Mouse (Mus musculus) forebrain, embryonic 11.5 days (tissue): ENCODE results near the gene Gan. TPM values are rescaled to one million over a fixed set of nuclear protein-coding genes. Genes with fewer than 3 reads are reported as not detected.

Experiments used
- ATAC-seq: fragments of 200-750 bp; cut with Nextera tagmentation; replicated peaks from 2 replicates; pipeline ENCODE4 v1.8.0; 2017; ENCODE audit warnings: moderate TSS enrichment; ENCODE audit not compliant: low FRiP score
- DNase-seq: peaks from one replicate; pipeline ENCODE4 v3.0.0-alpha.2; 2017; ENCODE audit warnings: low spot score
- H3K27ac ChIP-seq: fragments of 300-500 bp; sonication (generic); 2 replicates; pipeline ENCODE4 v1.5.1; 2014; ENCODE audit warnings: low read depth, low read length
- H3K27me3 ChIP-seq: fragments of 300-500 bp; sonication (generic); 2 replicates; pipeline ENCODE4 v1.6.1; 2014; ENCODE audit warnings: mild to moderate bottlenecking, low read length, mixed read lengths; ENCODE audit not compliant: control insufficient read depth, insufficient read depth
- H3K36me3 ChIP-seq: fragments of 300-500 bp; sonication (generic); 2 replicates; pipeline ENCODE4 v1.6.1; 2014; ENCODE audit warnings: mild to moderate bottlenecking, low read length, moderate library complexity, mixed read lengths; ENCODE audit not compliant: control insufficient read depth, insufficient read depth
- H3K4me1 ChIP-seq: fragments of 300-500 bp; sonication (generic); replicated peaks from 2 replicates; pipeline ENCODE4 v1.6.1; 2014; ENCODE audit warnings: low read length, mixed read lengths; ENCODE audit not compliant: control insufficient read depth, insufficient read depth
- H3K4me2 ChIP-seq: fragments of 300-500 bp; sonication (generic); 2 replicates; pipeline ENCODE4 v1.6.1; 2014; ENCODE audit warnings: low read depth, mild to moderate bottlenecking, low read length, moderate library complexity, mixed read lengths; ENCODE audit not compliant: severe bottlenecking
- H3K4me3 ChIP-seq: fragments of 300-500 bp; sonication (generic); 2 replicates; pipeline ENCODE4 v1.5.1; 2014; ENCODE audit warnings: low read depth, low read length
- H3K9ac ChIP-seq: fragments of 300-500 bp; sonication (generic); 2 replicates; pipeline ENCODE4 v1.6.1; 2014; ENCODE audit warnings: low read length
- H3K9me3 ChIP-seq: fragments of 300-500 bp; sonication (generic); 2 replicates; pipeline ENCODE4 v1.6.1; 2016; ENCODE audit warnings: low read length, mixed read lengths; ENCODE audit not compliant: control insufficient read depth
- WGBS: fragments of 180-500 bp; shearing (Covaris S2); extraction: QIAGEN DNeasy Blood & Tissue Kit; methylation state at CpG from one replicate; pipeline ENCODE4 v1.1.7; 2014; 5-methylcytosine and 5-hydroxymethylcytosine counted together
- polyA plus RNA-seq: library from polyadenylated mRNA; unstranded; fragments of >200 nt; fragmentation: Nextera tagmentation; extraction: Ambion mirVana; gene quantifications from 2 replicates; pipeline ENCODE4 v1.2.1, GENCODE M21; 2014

Gene Gan
- polyA plus RNA-seq, 1 experiment from 2014 or later = 3.4 TPM

GRCm38 (mm10) chr8:117178676-117179075 is 20.7 kb downstream of the Gan start:
- no peaks in the 10 kb centered on the region for H3K36me3 ChIP-seq
- 92% methylated on average over 6 of the region's 6 CpGs for WGBS
- DNase-seq (no peak), ATAC-seq (no peak)
- no peak overlapping the region for H3K4me3 ChIP-seq
- no peak overlapping the region for H3K9ac ChIP-seq
- no peak overlapping the region for H3K4me2 ChIP-seq
- no peaks in the 10 kb centered on the region for H3K9me3 ChIP-seq
- no peaks in the 10 kb centered on the region for H3K4me1 ChIP-seq
- no peaks in the 10 kb centered on the region for H3K27me3 ChIP-seq
- H3K27ac ChIP-seq = no peak overlapping the region

- WGBS = 95% methylated on average over 4 of the region's 4 CpGs
- ATAC-seq (no peak), DNase-seq (no peak)
- H3K9ac ChIP-seq = no peak overlapping the region
- no peaks in the 10 kb centered on the region for H3K9me3 ChIP-seq
- no peaks in the 10 kb centered on the region for H3K27me3 ChIP-seq
- H3K4me3 ChIP-seq = no peak overlapping the region
- no peaks in the 10 kb centered on the region; the same call in 1 of the 2 replicates for H3K36me3 ChIP-seq
- H3K4me2 ChIP-seq = no peak overlapping the region
- H3K27ac ChIP-seq = no peak overlapping the region
- H3K4me1 ChIP-seq = no peaks in the 10 kb centered on the region
Measured at GRCm38 (mm10) chr8:117182746-117183145, 24.8 kb downstream of the Gan start.

- DNase-seq (no peak), ATAC-seq (no peak)
- 90% methylated on average over 8 of the region's 8 CpGs for WGBS
- Histone ChIP-seq H3K9me3 (no peaks in the 10 kb centered on the region), H3K9ac (no peak overlapping the region), H3K36me3 (no peaks in the 10 kb centered on the region; the same call in 1 of the 2 replicates), H3K4me3 (no peak overlapping the region), H3K4me2 (no peak overlapping the region), H3K27ac (no peak overlapping the region), H3K27me3 (no peaks in the 10 kb centered on the region), H3K4me1 (no peaks in the 10 kb centered on the region)
Measured at GRCm38 (mm10) chr8:117183664-117184377, 25.9 kb downstream of the Gan start.

GRCm38 (mm10) chr8:117194355-117194754 is 36.4 kb downstream of the Gan start:
- H3K27ac ChIP-seq = no peak overlapping the region
- H3K9ac ChIP-seq = no peak overlapping the region
- no peaks in the 10 kb centered on the region for H3K4me1 ChIP-seq
- peaks cover 3% of the 10 kb centered on the region; the same call in 1 of the 2 replicates for H3K36me3 ChIP-seq
- no peak overlapping the region for H3K4me3 ChIP-seq
- WGBS = 85% methylated on average over 4 of the region's 4 CpGs
- no peak for ATAC-seq
- no peak overlapping the region for H3K4me2 ChIP-seq
- no peak for DNase-seq
- H3K27me3 ChIP-seq = no peaks in the 10 kb centered on the region
- H3K9me3 ChIP-seq = no peaks in the 10 kb centered on the region

GRCm38 (mm10) chr8:117196593-117196992 is 38.7 kb downstream of the Gan start:
- Histone ChIP-seq H3K9me3 (no peaks in the 10 kb centered on the region), H3K4me1 (no peaks in the 10 kb centered on the region), H3K4me3 (no peak overlapping the region), H3K27ac (no peak overlapping the region), H3K36me3 (no peaks in the 10 kb centered on the region; the same call in 1 of the 2 replicates), H3K9ac (no peak overlapping the region), H3K4me2 (no peak overlapping the region), H3K27me3 (no peaks in the 10 kb centered on the region)
- ATAC-seq (no peak), DNase-seq (no peak)
- 89% methylated on average over 4 of the region's 4 CpGs for WGBS

- no peak overlapping the region for H3K4me3 ChIP-seq
- H3K9ac ChIP-seq = no peak overlapping the region
- H3K36me3 ChIP-seq = no peaks in the 10 kb centered on the region; the same call in 1 of the 2 replicates
- DNase-seq (no peak), ATAC-seq (no peak)
- H3K4me2 ChIP-seq = no peak overlapping the region
- no peaks in the 10 kb centered on the region for H3K4me1 ChIP-seq
- H3K9me3 ChIP-seq = no peaks in the 10 kb centered on the region
- no peak overlapping the region for H3K27ac ChIP-seq
- H3K27me3 ChIP-seq = no peaks in the 10 kb centered on the region
- WGBS = 91% methylated on average over 6 of the region's 6 CpGs
Measured at GRCm38 (mm10) chr8:117197551-117197950, 39.6 kb downstream of the Gan start.

GRCm38 (mm10) chr8:117198141-117198935 is 40.4 kb downstream of the Gan start:
- H3K36me3 ChIP-seq = no peaks in the 10 kb centered on the region; the same call in 1 of the 2 replicates
- H3K9ac ChIP-seq = no peak overlapping the region
- DNase-seq (no peak), ATAC-seq (no peak; the same call in 1 of the 2 replicates)
- no peak overlapping the region for H3K4me2 ChIP-seq
- H3K4me3 ChIP-seq = no peak overlapping the region
- H3K9me3 ChIP-seq = no peaks in the 10 kb centered on the region
- no peak overlapping the region for H3K27ac ChIP-seq
- H3K27me3 ChIP-seq = no peaks in the 10 kb centered on the region
- no peaks in the 10 kb centered on the region for H3K4me1 ChIP-seq
- 70% methylated on average over 20 of the region's 20 CpGs for WGBS

GRCm38 (mm10) chr8:117199658-117200057 is 41.7 kb downstream of the Gan start:
- 83% methylated on average over 6 of the region's 6 CpGs for WGBS
- Histone ChIP-seq H3K27ac (no peak overlapping the region), H3K4me1 (no peaks in the 10 kb centered on the region), H3K4me3 (no peak overlapping the region), H3K4me2 (no peak overlapping the region), H3K36me3 (no peaks in the 10 kb centered on the region; the same call in 1 of the 2 replicates), H3K27me3 (no peaks in the 10 kb centered on the region), H3K9me3 (no peaks in the 10 kb centered on the region), H3K9ac (no peak overlapping the region)
- ATAC-seq (no peak), DNase-seq (no peak)
